Mouse (Mus musculus) heart, adult 2 months (tissue): Measurements from ENCODE around the gene Sat2.

Source experiments
- CTCF ChIP-seq: fragments of 200-600 bp; IDR thresholded peaks from 2 replicates; pipeline ENCODE4 v1.8.1; 2022; ENCODE audit warnings: antibody characterized with exemption, mild to moderate bottlenecking, moderate library complexity
- POLR2A ChIP-seq: fragments of 200-500 bp; IDR thresholded peaks from 2 replicates; pipeline ENCODE4 v1.6.1; 2011; ENCODE audit warnings: mild to moderate bottlenecking, low read depth, low read length, control low read depth; ENCODE audit not compliant: insufficient read depth

DNA sequence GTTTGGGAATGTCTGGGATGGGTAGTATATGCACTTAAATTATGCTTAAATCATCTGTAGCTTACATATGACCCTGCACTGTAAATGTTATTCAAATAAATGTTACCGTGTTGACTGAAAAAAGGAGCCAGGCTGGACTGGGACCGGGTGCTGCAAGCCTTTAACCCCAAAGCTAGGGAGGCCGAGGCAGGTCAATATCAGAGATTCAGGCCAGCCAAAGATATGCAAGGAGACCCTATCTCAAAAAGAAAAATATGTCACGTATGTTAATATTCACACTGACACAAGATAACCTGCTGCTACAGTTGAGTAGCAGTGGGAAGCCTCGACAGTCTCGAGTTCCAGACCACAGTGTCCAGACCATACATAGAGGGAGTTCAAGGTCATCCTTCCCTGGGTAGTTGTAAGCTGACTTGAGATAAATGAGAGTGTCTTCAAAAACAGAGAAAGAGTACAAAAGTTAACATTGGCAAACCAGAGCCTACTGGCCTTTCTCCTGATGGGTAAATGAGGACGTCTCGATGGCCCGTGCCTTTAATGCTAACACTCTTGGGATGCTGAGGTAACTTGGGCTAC is 39.5 kb upstream of the Sat2 start:
- no peak for TF ChIP-seq CTCF
- TF ChIP-seq POLR2A, result no peak
